11 mouse cellular contexts compared by ENCODE assay signal in the genomic region with DNA sequence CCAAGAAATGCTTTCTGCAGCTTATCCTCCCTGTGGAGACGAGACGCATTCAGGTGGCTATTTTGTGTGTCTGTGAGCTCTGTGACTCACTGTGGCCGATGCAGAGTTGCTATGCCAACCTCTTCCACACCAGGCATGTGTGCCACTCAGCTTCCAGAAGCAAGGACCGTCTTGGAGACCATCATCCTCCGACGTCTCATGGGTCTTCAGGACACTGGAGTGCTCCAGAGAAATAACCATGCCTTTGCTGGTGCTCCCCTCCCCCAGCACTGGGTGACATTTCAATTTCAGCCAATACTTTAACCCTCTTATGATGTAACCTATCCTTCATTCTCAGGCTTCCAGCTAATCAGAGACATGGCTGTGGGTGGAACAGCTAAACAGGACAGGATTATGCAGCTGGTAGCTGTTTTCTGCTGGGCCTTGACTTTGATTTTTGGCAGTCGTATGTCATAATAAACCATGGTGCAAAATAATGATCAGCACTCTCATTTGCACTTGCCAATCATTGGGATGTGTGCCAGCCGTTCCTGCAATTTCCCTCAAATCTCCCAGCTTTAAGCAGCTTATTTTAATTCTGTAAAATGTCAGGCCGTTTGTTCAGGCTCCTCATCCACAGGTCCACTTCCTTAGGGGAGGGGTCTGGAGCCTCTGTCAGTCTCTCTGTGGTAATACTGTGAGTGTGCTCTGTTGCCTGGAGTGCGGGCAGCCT.
DNase-seq lines count a peak whose midpoint lies in the region; ATAC-seq and TF ChIP-seq lines count a peak whose summit lies in the region.
"Had no signal": no experiment of that assay in that cellular context is flagged by ENCODE, and none has a peak within 500 bp of the region (broad histone marks: within the 10 kb centered on the region; RNA-seq: fewer than 3 reads in every experiment).

No protein-coding gene starts in this region.

- no peak overlapping the region for H3K4me3 ChIP-seq in lung, embryonic 15.5 days
- H3K4me3 ChIP-seq in midbrain, embryonic 10.5 days, result no peak overlapping the region
- H3K4me3 ChIP-seq in lung, postnatal 0 days (ENCODE audit: low read depth, low read length), result no peak overlapping the region
- no peak overlapping the region for H3K4me3 ChIP-seq in embryonic facial prominence, embryonic 10.5 days
- H3K4me3 ChIP-seq: heart, embryonic 12.5 days had no signal

- no peaks in the 10 kb centered on the region for H3K4me1 ChIP-seq in lung, embryonic 15.5 days
- H3K4me1 ChIP-seq in midbrain, embryonic 10.5 days, result peaks cover 34% of the 10 kb centered on the region
- H3K4me1 ChIP-seq in lung, postnatal 0 days (ENCODE audit: insufficient read depth, low read depth, low read length), result no peaks in the 10 kb centered on the region
- peaks cover 10% of the 10 kb centered on the region; the same call in 1 of the 2 replicates for H3K4me1 ChIP-seq in embryonic facial prominence, embryonic 10.5 days
- H3K4me1 ChIP-seq: heart, embryonic 12.5 days had no signal

- no peak overlapping the region for H3K9ac ChIP-seq in lung, embryonic 15.5 days
- no peak overlapping the region for H3K9ac ChIP-seq in lung, postnatal 0 days (replicated peaks; ENCODE audit: low read depth)
- H3K9ac ChIP-seq: heart, embryonic 12.5 days had no signal

- no peaks in the 10 kb centered on the region for H3K9me3 ChIP-seq in lung, embryonic 15.5 days
- H3K9me3 ChIP-seq in midbrain, embryonic 10.5 days (replicated peaks), result no peaks in the 10 kb centered on the region
- H3K9me3 ChIP-seq in lung, postnatal 0 days (ENCODE audit: low read length), result no peaks in the 10 kb centered on the region
- no peaks in the 10 kb centered on the region for H3K9me3 ChIP-seq in embryonic facial prominence, embryonic 10.5 days
- H3K9me3 ChIP-seq: heart, embryonic 12.5 days had no signal

- no peak overlapping the region for H3K27ac ChIP-seq in lung, embryonic 15.5 days
- H3K27ac ChIP-seq in midbrain, embryonic 10.5 days (replicated peaks), result peak overlapping the region; percentile 47; the same call in 1 of the 2 replicates
- H3K27ac ChIP-seq in lung, postnatal 0 days (ENCODE audit: low read length), result no peak overlapping the region
- no peak overlapping the region for H3K27ac ChIP-seq in embryonic facial prominence, embryonic 10.5 days (replicated peaks)

- ATAC-seq in lung, embryonic 15.5 days (ENCODE audit: borderline replicate concordance, extremely low read depth, low FRiP score, low TSS enrichment), result peak; percentile 14; the same call in 1 of the 2 replicates
- no peak for ATAC-seq in lung, postnatal 0 days

- H3K4me2 ChIP-seq in lung, embryonic 15.5 days, result no peak overlapping the region
- no peak overlapping the region for H3K4me2 ChIP-seq in lung, postnatal 0 days (replicated peaks; ENCODE audit: low read depth, low read length)
- H3K4me2 ChIP-seq: heart, embryonic 12.5 days had no signal

- no peak for TF ChIP-seq CTCF in lung, postnatal 0 days (IDR thresholded peaks at IDR 0.05)

- H3K36me3 ChIP-seq in lung, embryonic 15.5 days, result no peaks in the 10 kb centered on the region
- H3K36me3 ChIP-seq in midbrain, embryonic 10.5 days, result no peaks in the 10 kb centered on the region
- H3K36me3 ChIP-seq in lung, postnatal 0 days (ENCODE audit: insufficient read depth, low read length), result no peaks in the 10 kb centered on the region
- no peaks in the 10 kb centered on the region for H3K36me3 ChIP-seq in embryonic facial prominence, embryonic 10.5 days (replicated peaks)
- H3K36me3 ChIP-seq: heart, embryonic 12.5 days had no signal

- WGBS in lung, embryonic 15.5 days, result 58% methylated on average over 10 of the region's 10 CpGs
- WGBS in midbrain, embryonic 10.5 days, result 42% methylated on average over 10 of the region's 10 CpGs
- WGBS in lung, postnatal 0 days, result 60% methylated on average over 10 of the region's 10 CpGs
- 70% methylated on average over 10 of the region's 10 CpGs for WGBS in embryonic facial prominence, embryonic 10.5 days

- no peak for TF ChIP-seq EP300 in lung, postnatal 0 days (IDR thresholded peaks at IDR 0.05)

- DNase-seq in lung, adult 18-20 months, result no peak
- DNase-seq in layer of hippocampus, adult 18-20 months (ENCODE audit: low spot score in 2 of 2), result peak; percentile 78 to 92
- DNase-seq in midbrain, embryonic 10.5 days (ENCODE audit: low spot score), result peak; percentile 34
- peak; percentile 53 for DNase-seq in right cerebral cortex, postnatal 4 days
- DNase-seq in lung, postnatal 0 days (ENCODE audit: low spot score), result no peak
- DNase-seq in embryonic facial prominence, embryonic 10.5 days (ENCODE audit: low spot score), result no peak
- no peak for DNase-seq in lung, postnatal 36 days
- DNase-seq: B cell, adult 2 months; kidney, postnatal 25 days had no signal

- H3K27me3 ChIP-seq in lung, embryonic 15.5 days, result no peaks in the 10 kb centered on the region
- H3K27me3 ChIP-seq in midbrain, embryonic 10.5 days (ENCODE audit: low read depth, poor library complexity, severe bottlenecking), result no peaks in the 10 kb centered on the region
- H3K27me3 ChIP-seq in lung, postnatal 0 days (replicated peaks; ENCODE audit: insufficient read depth, low read length), result no peaks in the 10 kb centered on the region
- H3K27me3 ChIP-seq in embryonic facial prominence, embryonic 10.5 days (replicated peaks; ENCODE audit: low read depth, poor library complexity, severe bottlenecking), result no peaks in the 10 kb centered on the region
- H3K27me3 ChIP-seq: heart, embryonic 12.5 days had no signal

Comparison
In these comparisons a context has a peak if more than half of its experiments do, and no peak if none do; other contexts are left out.
1. DNase-seq: peak in layer of hippocampus, adult 18-20 months (2 of 2), midbrain, embryonic 10.5 days (single experiment) and right cerebral cortex, postnatal 4 days (single experiment); none in lung, adult 18-20 months (0 of 2), lung, postnatal 0 days (single experiment), embryonic facial prominence, embryonic 10.5 days (single experiment) and lung, postnatal 36 days (single experiment).